Mouse (Mus musculus) megakaryocyte, embryonic 14.5 days (primary cell): ENCODE results near the gene Set. TPM values are rescaled to one million over a fixed set of nuclear protein-coding genes. Genes with fewer than 3 reads are reported as not detected.

Experiments used
- H3K27me3 ChIP-seq: replicated peaks from 2 replicates; pipeline ENCODE3; 2012; ENCODE audit warnings: inconsistent platforms
- H3K36me3 ChIP-seq: replicated peaks from 2 replicates; pipeline ENCODE3; 2012; ENCODE audit warnings: low read length, inconsistent platforms, mixed read lengths
- H3K4me1 ChIP-seq: 2 replicates; pipeline ENCODE4 v1.6.1; 2012; ENCODE audit warnings: inconsistent platforms
- H3K4me3 ChIP-seq: replicated peaks from 2 replicates; pipeline ENCODE3; 2012; ENCODE audit warnings: moderate library complexity, mild to moderate bottlenecking, inconsistent platforms
- H3K9me3 ChIP-seq: 2 replicates; pipeline ENCODE4 v1.6.1; 2012; ENCODE audit warnings: inconsistent platforms
- FLI1 ChIP-seq: IDR thresholded peaks from 2 replicates; pipeline ENCODE4 v1.6.1; 2012; ENCODE audit warnings: low read length, inconsistent platforms, mixed read lengths
- GATA1 ChIP-seq: IDR thresholded peaks from 3 replicates; pipeline ENCODE4 v1.6.1; 2012; ENCODE audit warnings: mixed read lengths, low read length, inconsistent platforms, borderline replicate concordance
- polyA plus RNA-seq: library from polyadenylated mRNA; stranded (reverse); fragments of >175 nt; gene quantifications from 2 replicates; pipeline ENCODE4 v1.2.3, GENCODE M21; 2012; ENCODE audit warnings: low replicate concordance; ENCODE audit not compliant: insufficient read depth

Gene Set
- polyA plus RNA-seq, 1 experiment = 239 TPM

DNA sequence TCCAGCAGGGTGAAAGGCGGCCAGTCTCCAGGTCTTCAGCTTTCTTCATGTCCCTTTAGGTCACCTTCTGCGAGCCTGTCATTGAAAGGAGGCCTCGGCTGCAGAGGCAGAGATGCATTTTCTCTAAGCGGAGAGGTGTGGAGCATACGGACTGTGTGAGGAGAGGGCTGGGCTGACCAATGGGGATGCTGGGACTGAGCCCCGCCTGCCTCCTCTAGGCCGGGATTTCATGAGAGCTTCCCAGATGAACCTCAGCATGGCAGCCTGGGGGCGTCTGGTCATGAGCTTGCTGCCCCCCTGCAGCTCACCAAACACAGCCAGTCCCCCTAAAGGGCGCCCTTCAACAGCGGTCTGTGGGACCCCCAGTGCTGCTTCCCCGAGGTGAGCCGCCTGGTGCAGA lies 27.5 kb downstream of the Set start:
- peaks cover 37% of the 10 kb centered on the region for H3K4me1 ChIP-seq
- TF ChIP-seq FLI1 (no peak), GATA1 (no peak)
- H3K4me3 ChIP-seq = no peak overlapping the region
- H3K36me3 ChIP-seq = peaks cover 79% of the 10 kb centered on the region
- H3K9me3 ChIP-seq = no peaks in the 10 kb centered on the region
- H3K27me3 ChIP-seq = no peaks in the 10 kb centered on the region

- no peak overlapping the region for H3K4me3 ChIP-seq
- no peak for TF ChIP-seq FLI1
- no peak for TF ChIP-seq GATA1
- no peaks in the 10 kb centered on the region for H3K27me3 ChIP-seq
- H3K9me3 ChIP-seq = no peaks in the 10 kb centered on the region
- peaks cover 79% of the 10 kb centered on the region for H3K36me3 ChIP-seq
- H3K4me1 ChIP-seq = peaks cover 46% of the 10 kb centered on the region
Observed at GRCm38 (mm10) chr2:30087310-30087709, 30.1 kb downstream of the Set start.

DNA sequence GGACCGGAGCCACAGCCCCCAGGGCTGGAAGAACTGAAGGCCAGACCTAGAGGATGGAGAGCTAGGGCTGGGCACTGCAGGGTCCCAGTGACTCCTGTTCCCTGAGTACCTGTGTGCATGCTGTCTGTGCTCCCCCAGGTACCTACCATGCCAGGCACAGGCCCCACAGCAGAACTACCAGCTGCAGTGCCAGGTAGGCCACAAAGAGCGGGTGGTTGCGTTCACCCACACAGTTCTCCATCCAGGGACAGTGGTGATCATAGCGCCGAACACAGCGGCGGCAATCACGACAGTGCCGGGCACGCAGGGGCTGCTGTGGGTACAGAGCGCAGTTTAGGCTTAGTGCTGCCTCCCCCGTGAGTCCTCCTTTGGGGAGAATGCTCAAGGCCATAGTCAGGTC lies 34.3 kb downstream of the Set start:
- Histone ChIP-seq H3K27me3 (no peaks in the 10 kb centered on the region), H3K36me3 (peaks cover 63% of the 10 kb centered on the region), H3K4me1 (peaks cover 65% of the 10 kb centered on the region), H3K9me3 (no peaks in the 10 kb centered on the region), H3K4me3 (peak overlapping the region; percentile 64)
- TF ChIP-seq GATA1 = no peak
- TF ChIP-seq FLI1 = no peak

DNA sequence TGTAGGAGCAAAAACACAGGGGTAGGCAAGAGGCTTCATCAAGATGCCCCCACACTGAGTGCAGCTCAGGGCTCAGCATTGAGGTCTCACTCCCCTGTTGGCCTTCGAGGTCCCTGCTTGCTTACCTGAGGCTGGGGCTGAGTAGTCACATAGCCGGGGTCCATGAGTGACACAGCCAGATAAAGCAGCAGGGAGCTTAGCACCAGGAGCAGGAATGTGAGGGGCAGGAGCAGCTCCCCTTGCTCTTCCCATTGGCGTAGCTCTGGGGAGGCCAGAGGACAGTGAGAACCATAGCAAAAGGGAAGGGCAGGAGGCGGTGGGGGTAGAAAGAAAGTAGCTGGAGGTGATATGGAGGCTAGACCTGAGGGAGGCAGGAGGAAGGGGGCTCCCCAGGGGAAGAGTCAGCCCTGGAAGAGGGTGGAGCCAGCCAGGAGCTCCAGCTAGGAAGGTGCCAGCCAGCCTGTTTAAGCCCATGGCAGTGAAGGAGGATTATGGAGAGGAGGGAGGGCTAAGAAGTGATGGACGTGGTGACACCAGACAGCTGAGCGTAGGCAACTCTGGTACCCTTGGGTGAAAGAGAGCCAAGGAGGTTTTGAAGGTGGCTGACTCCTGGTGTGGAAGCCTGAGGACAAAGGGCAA lies 35.2 kb downstream of the Set start:
- Histone ChIP-seq H3K27me3 (no peaks in the 10 kb centered on the region), H3K9me3 (no peaks in the 10 kb centered on the region), H3K4me1 (peaks cover 61% of the 10 kb centered on the region), H3K4me3 (peak overlapping the region; percentile 97), H3K36me3 (peaks cover 63% of the 10 kb centered on the region)
- TF ChIP-seq FLI1 (no peak), GATA1 (no peak)

- peaks cover 64% of the 10 kb centered on the region for H3K36me3 ChIP-seq
Observed at GRCm38 (mm10) chr2:30093471-30094207, 36.5 kb downstream of the Set start, which contains the start of gene Zdhhc12. Gene Zdhhc12 (minus strand): TSS chr2:30093648.

GRCm38 (mm10) chr2:30094208-30094588 lies 37.0 kb downstream of the Set start:
- Histone ChIP-seq H3K36me3 (peaks cover 67% of the 10 kb centered on the region), H3K27me3 (no peaks in the 10 kb centered on the region), H3K4me3 (peak overlapping the region; percentile 97), H3K9me3 (no peaks in the 10 kb centered on the region), H3K4me1 (peaks cover 63% of the 10 kb centered on the region)
- no peak for TF ChIP-seq GATA1

More at GRCm38 (mm10) chr2:30093471-30094207, 36.5 kb downstream of the Set start, which contains the start of gene Zdhhc12:
- no peaks in the 10 kb centered on the region for H3K27me3 ChIP-seq
- TF ChIP-seq FLI1 (no peak), GATA1 (no peak)
- peak within 1 kb of the TSS; percentile 97 for H3K4me3 ChIP-seq
- no peaks in the 10 kb centered on the region for H3K9me3 ChIP-seq
- peaks cover 60% of the 10 kb centered on the region for H3K4me1 ChIP-seq

DNA sequence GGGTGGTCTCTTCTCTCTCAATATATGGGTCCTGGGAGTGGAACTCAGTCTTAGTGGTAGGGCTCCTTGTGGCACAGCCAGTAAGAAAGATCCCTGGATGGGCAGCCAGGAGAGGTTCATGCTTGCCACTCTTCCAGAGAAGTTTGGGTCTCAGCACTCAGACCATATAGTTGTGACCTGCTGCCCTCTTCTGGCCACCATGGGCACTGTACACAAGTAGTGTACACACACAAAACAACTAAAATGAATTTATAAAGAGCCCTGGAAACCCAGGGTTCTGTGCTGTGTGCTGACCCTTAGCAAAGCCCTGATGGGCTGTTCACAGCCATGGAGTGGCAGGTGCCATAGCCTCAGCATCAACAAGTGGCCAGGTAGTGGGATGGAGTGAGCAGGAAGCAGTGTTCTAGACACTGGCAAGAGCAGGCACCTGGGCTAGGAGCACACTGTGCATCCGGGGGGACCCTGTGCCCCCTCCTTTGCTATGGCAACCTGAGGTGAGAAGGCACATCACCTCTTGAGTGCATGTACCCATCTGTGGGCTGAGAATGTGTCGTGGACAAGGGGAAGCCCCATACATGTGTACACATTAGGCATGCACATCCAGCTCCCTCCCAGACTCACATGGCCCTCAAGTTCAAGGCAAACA lies 38.8 kb downstream of the Set start:
- Histone ChIP-seq H3K4me3 (peak overlapping the region; percentile 1), H3K4me1 (peaks cover 76% of the 10 kb centered on the region), H3K9me3 (no peaks in the 10 kb centered on the region), H3K27me3 (no peaks in the 10 kb centered on the region), H3K36me3 (peaks cover 68% of the 10 kb centered on the region)
- TF ChIP-seq GATA1 = no peak
- TF ChIP-seq FLI1 = no peak

DNA sequence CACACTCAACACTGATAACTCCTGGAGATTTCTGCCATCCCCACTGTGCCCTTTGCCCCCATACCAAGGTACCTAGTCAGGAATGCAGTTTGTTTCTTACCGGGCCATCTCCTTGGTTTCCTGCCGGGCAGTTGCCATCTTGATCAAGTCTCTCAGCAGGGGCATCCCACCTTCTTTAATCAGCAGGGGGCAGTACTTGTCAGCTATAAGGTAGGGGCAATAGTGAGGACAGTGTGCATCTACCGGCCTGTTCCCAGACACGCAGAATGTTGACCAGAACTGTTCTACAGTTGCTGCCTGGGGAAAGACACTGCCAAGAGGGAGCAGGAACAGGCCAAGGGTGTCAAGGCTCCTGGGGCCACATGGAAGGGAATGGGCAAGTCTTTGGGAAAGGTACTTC lies 43.0 kb downstream of the Set start:
- Histone ChIP-seq H3K27me3 (peaks cover 2% of the 10 kb centered on the region), H3K9me3 (no peaks in the 10 kb centered on the region), H3K4me3 (no peak overlapping the region), H3K4me1 (peaks cover 42% of the 10 kb centered on the region), H3K36me3 (peaks cover 91% of the 10 kb centered on the region)
- no peak for TF ChIP-seq FLI1
- TF ChIP-seq GATA1 = no peak

DNA sequence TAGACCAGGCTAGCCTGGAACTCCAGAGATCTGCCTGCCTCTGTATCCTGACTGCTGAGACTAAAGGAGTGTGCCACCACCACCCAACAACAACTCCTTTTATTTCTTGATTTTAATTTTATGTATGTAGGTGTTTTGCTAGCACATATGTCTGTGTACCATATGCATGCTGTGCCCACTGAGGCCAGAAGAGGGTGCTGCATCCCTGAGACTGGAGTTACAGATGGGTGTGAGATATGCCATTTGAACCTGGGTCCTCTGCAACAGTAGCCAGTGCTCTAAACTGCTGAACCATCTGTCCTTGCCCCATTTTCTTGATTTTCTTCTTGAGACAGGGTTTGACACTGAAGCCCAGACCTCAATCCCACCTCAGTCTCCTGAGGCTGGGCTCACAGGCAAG lies 49.2 kb downstream of the Set start:
- H3K4me3 ChIP-seq = no peak overlapping the region
- H3K4me1 ChIP-seq = peaks cover 49% of the 10 kb centered on the region
- peaks cover 2% of the 10 kb centered on the region for H3K27me3 ChIP-seq
- no peaks in the 10 kb centered on the region for H3K9me3 ChIP-seq
- peaks cover 97% of the 10 kb centered on the region for H3K36me3 ChIP-seq
- TF ChIP-seq GATA1 (no peak), FLI1 (no peak)

DNA sequence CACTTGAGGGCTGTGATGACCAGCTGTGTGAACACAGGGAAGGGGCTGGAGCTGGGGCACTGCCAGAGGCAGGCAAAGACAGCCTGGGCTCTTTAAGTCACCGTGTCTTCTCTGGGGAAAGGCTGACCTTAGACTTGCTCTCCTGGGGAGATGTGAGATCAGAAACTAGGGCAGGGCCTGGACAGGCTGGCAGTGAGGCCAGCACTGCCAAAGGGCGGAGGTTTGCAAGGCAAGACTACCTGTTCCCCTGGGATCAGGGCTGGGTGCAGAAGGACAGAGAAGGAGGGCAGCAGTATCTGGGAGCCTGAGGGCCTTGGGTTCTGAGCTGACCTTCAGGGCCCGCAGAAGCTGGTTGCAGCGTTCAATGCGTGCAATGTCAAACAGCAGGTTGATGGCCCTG lies 50.5 kb downstream of the Set start:
- peaks cover 2% of the 10 kb centered on the region for H3K27me3 ChIP-seq
- H3K4me3 ChIP-seq = no peak overlapping the region
- H3K36me3 ChIP-seq = peaks cover 92% of the 10 kb centered on the region
- TF ChIP-seq GATA1 = no peak
- no peak for TF ChIP-seq FLI1
- peaks cover 62% of the 10 kb centered on the region for H3K4me1 ChIP-seq
- H3K9me3 ChIP-seq = no peaks in the 10 kb centered on the region
